Mouse (Mus musculus): ENCODE results near the gene Mindy4. TPM values are rescaled to one million over a fixed set of nuclear protein-coding genes. Genes with fewer than 3 reads are reported as not detected.

The Mindy4 gene
- 11.2 and 13.9 TPM in 2 replicates for polyA plus RNA-seq (2016; fragmentation: Nextera tagmentation; extraction: Ambion mirVana)

DNA sequence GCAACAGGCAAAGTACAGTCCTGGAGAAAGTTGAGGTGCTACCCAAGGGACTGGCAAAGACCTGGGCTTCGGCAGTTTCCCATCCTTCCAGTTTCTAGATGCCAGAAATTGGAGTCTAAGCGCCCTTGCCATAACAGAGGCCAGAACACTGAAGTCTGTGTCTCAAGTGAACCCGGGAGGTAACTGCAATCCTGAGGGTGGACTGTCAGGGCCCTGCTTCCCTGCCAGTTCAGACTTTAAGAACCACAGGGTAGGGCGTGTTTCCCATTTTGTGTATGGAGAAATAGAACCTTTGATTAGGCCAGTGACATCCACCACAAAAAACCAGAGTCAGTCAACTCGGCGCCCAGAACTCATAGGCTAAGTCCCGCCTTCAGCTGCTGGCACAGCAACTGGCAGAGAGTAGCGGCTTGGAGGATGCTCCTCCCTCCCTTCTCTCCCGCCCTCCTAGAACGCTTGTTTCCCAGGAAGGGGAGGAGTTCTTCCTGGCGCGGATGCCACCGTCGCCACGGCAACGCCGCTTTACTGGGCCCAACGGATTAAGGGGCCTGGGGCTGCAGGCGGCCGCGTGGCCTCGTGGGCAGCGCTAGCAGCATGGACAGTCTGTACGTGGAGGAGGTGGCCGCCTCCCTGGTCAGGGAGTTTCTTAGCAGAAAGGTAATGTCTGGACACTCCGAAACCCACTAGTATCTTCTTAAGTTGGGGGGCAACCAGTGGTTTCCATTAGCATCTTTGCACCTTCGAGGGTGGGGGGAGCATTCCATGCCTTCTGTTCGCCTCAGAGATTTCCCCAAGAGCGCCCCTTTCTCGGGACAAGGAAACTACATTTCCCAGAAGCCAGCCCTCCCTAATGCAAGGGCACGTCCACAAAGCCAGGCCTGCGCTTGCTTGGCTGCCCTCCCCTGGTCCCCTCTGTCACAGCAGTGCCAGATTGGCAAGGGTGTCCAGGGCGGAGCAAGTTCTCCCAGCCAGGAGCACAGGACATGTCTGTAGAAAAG, at the start of gene Mindy4:
Gene Mindy4 (plus strand): TSS at position 471 of the 998 bp plus-strand sequence.
- H3K9me3 ChIP-seq (replicated peaks), result no peaks in the 10 kb centered on the region
- peak within 1 kb of the TSS; percentile 48 for H3K9ac ChIP-seq
- H3K4me3 ChIP-seq, result peak within 1 kb of the TSS; percentile 45
- peak within 1 kb of the TSS; percentile 57 for H3K4me2 ChIP-seq (replicated peaks)
- 4% methylated on average over 32 of the region's 33 CpGs for WGBS
- peak within 1 kb of the TSS; percentile 86 for H3K27ac ChIP-seq
- peak; percentile 97 for ATAC-seq (ENCODE audit: low FRiP score)
- no peaks in the 10 kb centered on the region for H3K27me3 ChIP-seq
- H3K4me1 ChIP-seq, result peaks cover 18% of the 10 kb centered on the region
- no peaks in the 10 kb centered on the region for H3K36me3 ChIP-seq

DNA sequence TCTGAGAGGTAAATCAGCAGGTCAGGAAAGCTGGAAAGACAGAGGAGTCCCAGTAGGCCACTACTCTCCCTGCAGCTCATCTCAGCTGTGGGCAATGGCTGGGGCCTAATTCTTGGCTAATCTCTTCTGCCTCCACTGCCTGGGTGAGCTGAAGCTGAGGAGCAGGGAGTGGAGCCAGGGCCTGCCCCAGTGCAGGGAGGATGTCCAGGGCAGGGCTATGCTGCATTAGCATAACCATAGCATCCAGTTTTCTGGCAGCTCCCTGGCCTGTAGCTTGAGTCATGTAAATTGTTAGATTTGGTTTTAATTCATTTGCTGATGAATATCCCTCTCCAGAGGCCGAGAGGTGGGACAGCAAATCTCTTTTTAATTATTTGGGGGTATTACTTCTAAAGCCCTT, 43.9 kb upstream of the Mindy4 start:
- H3K4me1 ChIP-seq, result no peaks in the 10 kb centered on the region
- no peak overlapping the region for H3K4me3 ChIP-seq
- H3K9ac ChIP-seq, result no peak overlapping the region
- 59% methylated on average over 1 of the region's 1 CpGs for WGBS
- no peak overlapping the region for H3K4me2 ChIP-seq (replicated peaks)
- no peak for ATAC-seq (ENCODE audit: low FRiP score)
- peaks cover 62% of the 10 kb centered on the region for H3K27me3 ChIP-seq
- no peak overlapping the region for H3K27ac ChIP-seq
- H3K36me3 ChIP-seq, result no peaks in the 10 kb centered on the region
- H3K9me3 ChIP-seq (replicated peaks), result no peaks in the 10 kb centered on the region

DNA sequence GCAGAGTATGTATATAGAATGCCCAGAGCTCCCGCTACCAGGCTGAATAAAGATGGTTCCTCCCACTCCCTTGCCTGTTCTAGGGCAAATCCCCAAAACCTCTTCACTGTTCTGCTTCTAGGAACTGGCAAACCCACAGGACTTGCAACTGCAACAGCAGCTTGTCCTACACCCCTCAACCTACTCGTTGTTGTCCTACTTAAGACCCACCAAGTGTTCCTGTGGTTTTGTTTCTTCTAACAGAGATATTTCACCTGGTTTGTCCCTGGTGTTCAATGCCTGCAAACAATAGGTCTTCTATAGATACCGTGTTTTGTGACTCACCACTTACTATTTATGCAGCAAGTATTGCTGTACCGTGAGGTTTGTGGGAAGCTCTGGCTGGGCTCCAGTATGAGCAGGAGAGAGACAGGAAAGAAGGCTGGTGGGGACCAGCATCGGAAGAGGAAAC, 41.8 kb upstream of the Mindy4 start:
- Histone ChIP-seq H3K4me1 (no peaks in the 10 kb centered on the region), H3K9ac (no peak overlapping the region), H3K9me3 (replicated peaks) (no peaks in the 10 kb centered on the region), H3K36me3 (no peaks in the 10 kb centered on the region), H3K4me3 (no peak overlapping the region), H3K27me3 (peaks cover 80% of the 10 kb centered on the region), H3K4me2 (replicated peaks) (no peak overlapping the region), H3K27ac (no peak overlapping the region)
- WGBS, result 83% methylated on average over 5 of the region's 5 CpGs
- no peak for ATAC-seq (ENCODE audit: low FRiP score)

DNA sequence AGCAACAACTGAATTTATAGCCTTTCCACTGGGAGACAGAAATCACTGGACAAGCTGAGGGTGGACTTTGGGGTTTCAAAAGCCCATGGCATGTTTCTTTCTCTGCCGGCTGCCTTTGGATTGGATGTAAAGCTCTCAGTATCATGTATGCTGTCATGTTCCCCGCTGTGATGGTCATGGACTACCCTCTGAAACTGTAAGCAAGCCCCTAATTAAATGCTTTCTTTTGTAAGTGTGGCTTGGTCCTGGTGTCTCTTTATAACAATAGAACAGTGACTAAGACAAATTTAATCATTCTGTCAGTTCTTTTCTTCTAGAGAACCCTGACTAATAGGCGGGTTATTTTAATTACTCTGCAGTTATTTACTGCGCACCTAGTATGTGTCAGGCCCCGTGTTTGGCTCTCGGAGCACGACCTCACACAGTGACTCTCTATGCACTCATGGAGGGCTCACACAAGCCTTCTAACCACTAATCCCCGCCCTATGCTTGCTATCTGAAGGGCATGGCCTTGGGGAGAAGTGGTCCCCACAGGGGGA, 40.1 kb upstream of the Mindy4 start:
- no peaks in the 10 kb centered on the region for H3K36me3 ChIP-seq
- 51% methylated on average over 8 of the region's 8 CpGs for WGBS
- H3K4me3 ChIP-seq, result no peak overlapping the region
- no peak overlapping the region for H3K9ac ChIP-seq
- H3K27ac ChIP-seq, result no peak overlapping the region
- H3K27me3 ChIP-seq, result peaks cover 84% of the 10 kb centered on the region
- no peaks in the 10 kb centered on the region for H3K4me1 ChIP-seq
- H3K4me2 ChIP-seq (replicated peaks), result no peak overlapping the region
- H3K9me3 ChIP-seq (replicated peaks), result no peaks in the 10 kb centered on the region
- 0 out of 2 replicates have a peak, but pooled peaks have one; percentile 23 for ATAC-seq (ENCODE audit: low FRiP score)

DNA sequence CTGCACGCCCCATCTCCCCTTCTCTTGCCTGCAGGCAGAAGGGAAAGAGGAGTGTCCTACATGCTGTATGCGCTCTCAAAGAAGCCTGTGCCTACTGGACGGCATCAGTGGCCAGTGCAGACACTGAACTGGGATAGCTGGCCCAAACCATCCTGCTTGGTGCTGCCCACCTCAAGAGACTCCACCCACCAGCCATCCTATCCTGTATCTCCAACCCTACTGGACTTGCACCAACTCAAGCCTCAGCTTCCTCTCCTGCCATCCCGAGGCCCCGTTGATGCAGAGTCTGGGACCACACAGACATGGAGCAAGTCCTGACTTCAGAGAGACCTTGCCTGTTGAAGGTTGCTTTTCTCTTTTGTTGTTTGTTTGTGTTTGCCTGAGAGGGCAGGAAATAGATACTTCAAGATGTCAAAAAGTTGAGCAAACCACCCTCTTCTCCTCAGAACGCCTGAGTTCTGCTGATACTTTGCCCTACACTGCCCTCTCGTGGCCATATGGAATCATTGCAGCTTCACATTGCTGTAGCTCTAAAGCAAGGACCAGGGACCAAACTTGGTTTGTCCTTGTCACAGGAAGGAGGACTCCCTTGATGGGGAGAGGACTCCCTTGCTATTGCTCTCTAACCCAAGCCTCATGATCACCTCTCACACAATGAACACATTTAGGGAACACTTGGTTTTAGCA, 36.3 kb upstream of the Mindy4 start:
- Histone ChIP-seq H3K36me3 (no peaks in the 10 kb centered on the region), H3K4me3 (no peak overlapping the region), H3K27ac (no peak overlapping the region), H3K27me3 (peaks cover 84% of the 10 kb centered on the region), H3K9me3 (replicated peaks) (no peaks in the 10 kb centered on the region), H3K9ac (no peak overlapping the region), H3K4me2 (replicated peaks) (no peak overlapping the region), H3K4me1 (no peaks in the 10 kb centered on the region)
- ATAC-seq (ENCODE audit: low FRiP score), result no peak
- 55% methylated on average over 7 of the region's 7 CpGs for WGBS

DNA sequence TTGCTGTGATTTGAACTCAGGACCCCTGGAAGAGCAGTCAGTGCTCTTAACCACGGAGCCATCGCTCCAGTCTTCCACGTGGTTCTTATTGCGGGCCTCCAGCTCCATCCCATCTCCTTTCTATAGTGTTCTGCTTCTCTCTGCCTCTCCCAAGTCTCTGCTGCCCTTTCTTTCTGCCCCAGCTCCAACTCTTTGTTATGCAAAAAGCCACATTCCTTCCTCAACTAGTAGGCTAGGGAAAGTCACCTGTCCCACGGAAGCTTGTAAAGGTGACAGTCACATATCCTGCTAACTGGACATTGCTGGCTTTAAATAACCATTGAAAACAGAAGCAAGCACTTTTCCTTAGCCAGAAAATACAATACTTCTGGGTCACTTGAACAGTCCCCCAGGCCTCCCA, 33.4 kb upstream of the Mindy4 start:
- WGBS, result 59% methylated on average over 5 of the region's 5 CpGs
- Histone ChIP-seq H3K36me3 (no peaks in the 10 kb centered on the region), H3K27ac (no peak overlapping the region), H3K4me1 (no peaks in the 10 kb centered on the region), H3K9ac (no peak overlapping the region), H3K27me3 (peaks cover 87% of the 10 kb centered on the region), H3K4me3 (no peak overlapping the region), H3K4me2 (replicated peaks) (no peak overlapping the region), H3K9me3 (replicated peaks) (no peaks in the 10 kb centered on the region)
- no peak for ATAC-seq (ENCODE audit: low FRiP score)

DNA sequence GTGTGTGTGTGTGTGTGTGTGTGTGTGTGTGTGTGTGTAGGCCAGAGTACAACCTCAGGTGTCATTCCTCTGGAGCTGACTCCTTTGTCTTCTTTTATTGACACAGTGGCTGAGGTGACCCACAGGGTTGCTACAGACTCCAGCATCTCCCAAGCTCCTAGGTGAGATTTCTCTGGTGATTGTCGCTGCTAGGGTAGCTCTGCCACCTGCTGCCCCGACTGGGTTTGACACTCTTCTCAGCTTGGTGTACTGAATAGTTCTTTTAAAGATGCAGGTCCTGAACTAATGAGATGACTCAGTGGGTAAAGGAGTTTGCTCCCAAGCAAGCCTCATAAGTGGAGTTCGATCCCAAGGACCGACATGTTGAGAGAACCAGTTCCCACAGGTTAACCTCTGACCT, 31.5 kb upstream of the Mindy4 start:
- H3K4me2 ChIP-seq (replicated peaks), result no peak overlapping the region
- 58% methylated on average over 4 of the region's 4 CpGs for WGBS
- no peaks in the 10 kb centered on the region for H3K9me3 ChIP-seq (replicated peaks)
- peaks cover 84% of the 10 kb centered on the region for H3K27me3 ChIP-seq
- H3K4me1 ChIP-seq, result no peaks in the 10 kb centered on the region
- no peak for ATAC-seq (ENCODE audit: low FRiP score)
- H3K9ac ChIP-seq, result no peak overlapping the region
- H3K27ac ChIP-seq, result no peak overlapping the region
- H3K36me3 ChIP-seq, result no peaks in the 10 kb centered on the region
- H3K4me3 ChIP-seq, result no peak overlapping the region

DNA sequence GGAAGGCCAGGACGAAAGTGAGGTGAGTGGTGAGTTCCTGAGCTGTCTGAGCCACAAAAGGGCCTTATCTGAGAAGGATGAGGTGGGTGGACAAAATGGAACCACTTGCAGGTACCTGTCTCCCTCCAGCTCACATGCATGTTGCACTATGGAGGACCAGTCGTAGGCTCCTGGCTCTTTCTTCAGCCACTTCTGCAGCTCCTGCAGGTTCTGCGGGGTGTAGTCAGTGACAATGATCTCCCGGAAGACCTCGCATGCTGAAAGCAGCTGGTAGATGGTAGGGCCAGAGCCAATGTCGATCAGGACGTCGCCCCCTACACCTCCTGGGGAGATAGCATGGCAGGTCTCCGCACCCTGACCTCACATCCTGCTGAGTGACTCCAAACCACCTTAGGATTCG, 30.0 kb upstream of the Mindy4 start:
- Histone ChIP-seq H3K9me3 (replicated peaks) (no peaks in the 10 kb centered on the region), H3K36me3 (no peaks in the 10 kb centered on the region), H3K27me3 (peaks cover 80% of the 10 kb centered on the region), H3K4me1 (no peaks in the 10 kb centered on the region), H3K4me2 (replicated peaks) (no peak overlapping the region), H3K9ac (no peak overlapping the region), H3K27ac (no peak overlapping the region), H3K4me3 (no peak overlapping the region)
- 55% methylated on average over 10 of the region's 10 CpGs for WGBS
- ATAC-seq (ENCODE audit: low FRiP score), result no peak

DNA sequence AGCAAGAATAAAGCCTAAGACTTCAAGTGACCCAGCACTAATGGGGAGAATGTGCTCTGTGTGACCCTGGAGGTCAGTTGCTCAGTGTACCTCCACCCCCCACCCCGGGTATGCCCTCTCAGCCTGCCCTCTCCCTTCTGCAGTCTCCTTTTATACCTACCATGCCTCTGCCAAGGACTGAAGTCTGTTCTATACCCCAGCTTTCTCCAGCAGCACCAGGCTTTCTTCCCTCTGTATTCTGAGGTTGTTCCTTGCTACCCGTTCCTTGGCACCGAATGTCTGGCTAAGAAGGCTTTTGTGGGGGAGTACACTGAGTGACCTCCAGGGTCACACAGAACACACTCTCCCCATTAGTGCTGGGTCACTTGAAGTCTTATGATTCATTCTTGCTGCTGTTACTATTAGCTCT, 29.2 kb upstream of the Mindy4 start:
- Histone ChIP-seq H3K9ac (no peak overlapping the region), H3K36me3 (no peaks in the 10 kb centered on the region), H3K4me2 (replicated peaks) (no peak overlapping the region), H3K4me1 (no peaks in the 10 kb centered on the region), H3K27ac (no peak overlapping the region), H3K27me3 (peaks cover 76% of the 10 kb centered on the region), H3K9me3 (replicated peaks) (no peaks in the 10 kb centered on the region), H3K4me3 (no peak overlapping the region)
- WGBS, result 16% methylated on average over 3 of the region's 3 CpGs
- ATAC-seq (ENCODE audit: low FRiP score), result no peak

DNA sequence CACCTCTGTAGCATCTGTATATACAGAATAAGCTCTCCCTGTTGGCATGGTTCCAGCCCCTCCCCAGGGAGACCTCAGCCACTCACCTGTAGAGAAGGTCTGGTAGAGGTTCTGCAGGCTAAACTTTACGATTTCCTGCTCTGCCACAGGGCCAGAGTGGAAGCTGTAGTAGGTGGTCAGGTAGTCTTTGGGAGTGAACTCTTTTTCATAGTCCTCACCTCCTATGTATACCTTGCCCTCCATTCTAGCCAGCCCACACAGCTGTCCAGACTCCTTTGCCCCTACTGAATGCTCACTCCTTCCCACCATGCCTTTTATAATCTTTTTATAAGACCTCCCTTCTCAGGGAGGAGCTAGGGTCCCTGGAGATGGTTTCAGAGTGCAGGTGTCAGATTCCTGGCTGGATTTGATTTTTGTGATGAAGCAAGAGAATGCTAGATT, 28.4 kb upstream of the Mindy4 start, which contains the start of gene Inmt:
Gene Inmt (minus strand): TSS at position 303 of the 441 bp plus-strand sequence.
- no peak for ATAC-seq (ENCODE audit: low FRiP score)

DNA sequence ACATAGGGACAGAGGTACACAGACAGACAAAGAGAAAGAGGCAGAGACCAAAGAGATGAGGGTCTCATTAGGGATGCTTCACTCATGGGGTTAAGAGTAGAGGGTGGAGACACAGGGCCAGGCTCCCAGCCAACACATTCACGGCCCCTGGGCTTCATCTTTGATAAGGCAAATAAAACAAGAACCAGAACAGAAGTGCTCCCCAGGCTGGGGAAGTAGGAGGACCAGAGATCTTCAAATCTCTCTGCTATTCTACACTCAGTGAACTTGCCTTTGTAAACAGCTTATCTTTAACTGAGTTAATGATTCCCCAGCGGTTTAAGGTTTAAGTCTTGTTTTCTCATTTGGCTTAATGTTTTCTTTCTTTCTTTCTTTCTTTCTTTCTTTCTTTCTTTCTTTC, 27.7 kb upstream of the Mindy4 start:
- Histone ChIP-seq H3K36me3 (no peaks in the 10 kb centered on the region), H3K4me3 (no peak overlapping the region), H3K27me3 (peaks cover 64% of the 10 kb centered on the region), H3K4me2 (replicated peaks) (no peak overlapping the region), H3K9ac (no peak overlapping the region), H3K27ac (no peak overlapping the region), H3K9me3 (replicated peaks) (no peaks in the 10 kb centered on the region), H3K4me1 (no peaks in the 10 kb centered on the region)
- 59% methylated on average over 2 of the region's 2 CpGs for WGBS
- no peak for ATAC-seq (ENCODE audit: low FRiP score)

More for the DNA sequence above, 28.4 kb upstream of the Mindy4 start, which contains the start of gene Inmt:
- Histone ChIP-seq H3K36me3 (no peaks in the 10 kb centered on the region), H3K9ac (no peak within 1 kb of the TSS), H3K27ac (no peak within 1 kb of the TSS), H3K4me2 (replicated peaks) (no peak within 1 kb of the TSS), H3K4me3 (no peak within 1 kb of the TSS), H3K9me3 (replicated peaks) (no peaks in the 10 kb centered on the region), H3K27me3 (peaks cover 69% of the 10 kb centered on the region), H3K4me1 (no peaks in the 10 kb centered on the region)
- 70% methylated on average over 1 of the region's 1 CpGs for WGBS

DNA sequence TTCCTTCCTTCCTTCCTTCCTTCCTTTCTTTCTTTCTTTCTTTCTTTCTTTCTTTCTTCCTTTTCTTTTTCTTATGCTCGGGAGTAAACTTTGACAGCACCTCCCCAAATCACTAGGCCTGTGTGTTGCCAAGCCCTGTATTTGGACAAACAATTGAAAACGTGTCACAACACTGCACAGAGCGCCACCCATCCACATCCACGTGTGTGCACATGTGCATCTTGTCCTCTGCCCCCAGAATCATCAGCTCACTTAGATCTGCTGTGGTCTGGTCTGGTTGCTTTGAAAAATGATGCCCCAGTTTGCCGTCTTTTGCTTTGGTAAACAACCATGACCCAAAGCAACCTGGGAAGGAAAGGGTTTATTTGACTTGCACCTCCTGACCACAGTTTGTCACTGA, 27.3 kb upstream of the Mindy4 start:
- Histone ChIP-seq H3K9me3 (replicated peaks) (no peaks in the 10 kb centered on the region), H3K4me1 (no peaks in the 10 kb centered on the region), H3K4me2 (replicated peaks) (no peak overlapping the region), H3K36me3 (no peaks in the 10 kb centered on the region), H3K27ac (no peak overlapping the region), H3K4me3 (no peak overlapping the region), H3K27me3 (peaks cover 59% of the 10 kb centered on the region), H3K9ac (no peak overlapping the region)
- no peak for ATAC-seq (ENCODE audit: low FRiP score)
- 53% methylated on average over 5 of the region's 5 CpGs for WGBS

Data from hindbrain, embryonic 12.5 days (tissue).